Mouse (Mus musculus) neutrophil, adult 5-6 weeks (primary cell): ENCODE measurements around the gene Syt5. TPM values are rescaled to one million over a fixed set of nuclear protein-coding genes. Genes with fewer than 3 reads are reported as not detected.
A peak's percentile ranks its signal among the peaks of the same experiment; 100 is the strongest.

Source experiments
- ATAC-seq: fragments of 151-379, 151-347 bp; 2 replicates; pipeline ENCODE4 v1.8.0; 2017; ENCODE audit warnings: mild to moderate bottlenecking, moderate TSS enrichment; ENCODE audit not compliant: insufficient number of reproducible peaks, poor library complexity, low FRiP score, severe bottlenecking; ENCODE audit errors: extremely low read depth
- total RNA-seq: library from RNA; stranded (forward); fragments of 200-1000 nt; gene quantifications from 2 replicates; pipeline ENCODE4 v1.2.3, GENCODE M21; 2017

Gene Syt5
- total RNA-seq, 1 experiment from 2014 or later, result not detected

DNA sequence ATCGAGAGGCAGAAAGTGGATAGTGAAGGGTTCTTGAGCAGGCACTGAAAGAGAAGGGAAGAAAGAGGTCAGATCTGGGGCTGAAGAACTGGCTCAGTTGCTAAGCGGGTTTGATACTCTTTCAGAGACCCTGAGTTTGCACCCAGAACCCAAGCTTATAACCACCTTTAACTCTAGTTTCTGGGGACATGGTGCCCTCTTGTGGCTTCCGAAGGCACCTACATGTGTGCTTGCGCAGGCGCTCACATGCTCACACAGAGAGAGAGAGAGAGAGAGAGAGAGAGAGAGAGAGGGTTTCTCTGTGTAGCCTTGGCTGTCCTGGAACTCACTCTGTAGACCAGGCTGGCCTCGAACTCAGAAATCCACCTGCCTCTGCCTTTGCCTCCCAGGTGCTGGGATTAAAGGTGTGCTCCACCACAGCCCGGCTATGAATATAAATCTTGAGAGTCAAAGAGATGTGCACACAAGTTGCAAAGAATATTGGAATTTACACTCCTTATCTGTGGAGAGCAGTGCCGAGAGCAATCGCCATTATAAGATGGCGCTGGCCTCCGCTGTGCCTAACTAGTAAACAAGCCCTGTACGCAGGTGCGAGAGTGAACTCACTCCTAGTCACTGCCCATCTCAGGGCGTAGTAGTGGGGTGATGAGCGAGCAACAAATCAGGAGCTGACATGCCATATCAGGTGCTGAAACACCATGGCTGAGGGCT is 23.0 kb downstream of the Syt5 start, which contains the start of gene Tnni3:
Gene Tnni3 (minus strand): TSS at position 18 of the 711 bp plus-strand sequence.
- peak; percentile 67 for ATAC-seq

DNA sequence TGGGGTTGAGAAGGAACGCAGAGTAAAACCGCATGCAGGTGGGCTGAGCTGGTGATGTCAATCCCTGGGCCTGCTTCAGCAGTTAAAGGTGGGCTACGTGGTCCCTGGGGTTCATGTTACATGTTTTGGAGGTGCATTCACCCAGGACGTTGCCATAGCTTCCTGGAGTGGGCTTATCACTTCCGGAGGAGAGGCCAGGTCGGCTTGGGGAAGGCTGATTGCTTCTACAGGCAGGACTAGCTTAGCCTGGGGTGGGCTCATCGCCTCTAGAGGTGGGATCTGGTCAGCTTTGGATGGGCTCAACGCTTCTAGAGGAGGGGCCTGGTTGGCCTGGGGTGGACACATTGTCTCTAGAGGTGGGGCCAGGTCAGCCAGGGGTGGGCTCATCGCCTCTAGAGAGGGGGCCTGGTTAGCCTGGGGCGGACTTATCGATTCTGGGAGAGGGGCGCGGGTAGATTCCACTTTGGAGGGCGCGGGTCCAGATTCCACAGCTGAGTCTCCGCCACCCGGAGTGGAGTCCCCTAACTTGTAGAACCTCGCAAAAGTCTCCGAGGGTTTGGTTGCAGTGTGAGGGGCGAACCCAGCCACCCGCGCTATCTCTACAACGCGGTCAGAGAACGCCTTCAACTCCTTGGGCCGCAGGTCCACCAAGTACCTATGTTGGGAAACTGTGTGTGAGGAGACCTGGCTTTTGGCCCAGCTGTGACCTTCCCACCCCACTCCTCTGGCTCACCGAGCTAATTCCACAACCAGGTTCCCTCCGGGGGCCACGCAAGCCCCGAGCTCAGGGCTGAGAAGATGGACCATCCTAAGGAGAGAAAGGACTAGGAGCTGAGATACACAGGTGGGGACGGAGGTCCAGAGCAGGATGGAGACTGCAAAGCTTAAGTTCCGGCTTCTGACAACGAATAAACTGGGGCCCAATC is 23.9 kb downstream of the Syt5 start:
- no peak for ATAC-seq

DNA sequence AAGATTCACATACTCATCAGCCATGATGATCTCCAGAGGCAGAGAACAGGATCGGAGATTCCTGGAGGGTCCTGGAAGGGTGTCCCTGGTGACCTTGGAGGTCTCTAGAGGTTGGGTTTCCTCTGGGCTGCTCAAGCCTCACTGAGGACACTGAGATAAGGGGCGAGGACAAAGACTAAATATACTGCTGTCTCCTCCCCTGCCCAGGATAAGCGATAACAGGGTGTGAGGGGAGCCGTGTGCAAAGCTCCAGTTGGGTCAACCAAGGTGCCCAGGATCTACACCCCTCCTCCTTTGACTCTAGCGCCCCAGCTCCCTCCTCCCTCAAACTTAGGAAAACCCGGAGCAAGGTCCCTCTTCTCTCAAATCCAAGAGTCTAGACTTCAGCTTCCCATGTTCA is 25.0 kb downstream of the Syt5 start:
- ATAC-seq, result no peak

DNA sequence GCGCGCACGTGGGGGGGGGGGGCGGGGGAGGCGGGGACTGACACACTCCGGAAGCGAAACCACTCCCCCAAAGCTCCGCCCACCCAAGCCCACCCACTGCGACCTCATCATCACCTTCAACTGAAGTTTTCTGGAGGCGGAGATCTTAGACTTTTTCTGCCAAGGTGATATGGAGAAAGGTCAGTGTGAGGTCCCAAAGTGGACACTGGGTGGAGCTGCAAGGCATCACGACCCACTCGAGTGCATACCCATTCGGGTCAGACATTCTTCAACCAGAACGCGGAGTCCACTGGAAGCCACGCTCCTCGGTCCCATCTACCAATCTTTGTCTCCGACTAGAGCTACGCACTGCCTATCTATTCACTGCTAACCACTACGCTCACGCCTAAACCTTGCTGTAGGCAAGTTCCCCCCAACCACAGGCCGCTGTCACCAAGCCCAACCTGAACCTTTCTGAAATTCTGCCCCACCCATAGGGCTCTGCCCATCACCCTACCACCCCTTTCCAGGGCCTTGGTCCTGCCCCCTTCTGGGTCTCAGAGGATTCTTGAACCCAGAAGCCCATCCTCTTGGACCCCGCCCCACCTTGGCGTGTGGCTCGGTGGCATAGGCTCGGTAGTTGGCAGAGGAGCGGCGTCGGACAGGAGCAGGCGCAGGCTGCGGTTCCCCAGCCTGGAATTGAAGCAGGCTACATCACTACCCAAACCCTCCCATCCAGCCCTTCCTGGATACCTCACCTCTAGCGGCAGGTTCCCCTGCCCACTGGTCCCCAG is 25.9 kb downstream of the Syt5 start:
- no peak for ATAC-seq

DNA sequence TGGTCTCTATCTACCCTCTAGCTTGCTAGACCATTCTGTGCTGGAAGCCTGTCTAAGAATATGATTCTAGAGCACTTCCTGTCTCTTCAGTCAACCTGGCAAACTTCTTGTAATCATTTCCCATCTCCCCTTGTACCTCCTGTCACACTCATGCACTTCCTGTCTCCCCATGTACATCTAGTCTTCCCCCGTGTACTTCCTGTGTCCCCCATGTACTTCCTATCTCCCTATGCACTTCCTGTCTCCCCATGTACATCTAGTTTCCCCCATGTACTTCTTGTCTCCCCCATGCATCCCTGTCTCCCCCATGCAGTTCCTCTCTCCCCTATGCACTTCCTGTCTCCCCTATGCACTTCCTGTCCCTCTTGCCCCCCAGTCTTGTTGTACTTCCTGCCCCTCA is 28.9 kb downstream of the Syt5 start:
- no peak for ATAC-seq

DNA sequence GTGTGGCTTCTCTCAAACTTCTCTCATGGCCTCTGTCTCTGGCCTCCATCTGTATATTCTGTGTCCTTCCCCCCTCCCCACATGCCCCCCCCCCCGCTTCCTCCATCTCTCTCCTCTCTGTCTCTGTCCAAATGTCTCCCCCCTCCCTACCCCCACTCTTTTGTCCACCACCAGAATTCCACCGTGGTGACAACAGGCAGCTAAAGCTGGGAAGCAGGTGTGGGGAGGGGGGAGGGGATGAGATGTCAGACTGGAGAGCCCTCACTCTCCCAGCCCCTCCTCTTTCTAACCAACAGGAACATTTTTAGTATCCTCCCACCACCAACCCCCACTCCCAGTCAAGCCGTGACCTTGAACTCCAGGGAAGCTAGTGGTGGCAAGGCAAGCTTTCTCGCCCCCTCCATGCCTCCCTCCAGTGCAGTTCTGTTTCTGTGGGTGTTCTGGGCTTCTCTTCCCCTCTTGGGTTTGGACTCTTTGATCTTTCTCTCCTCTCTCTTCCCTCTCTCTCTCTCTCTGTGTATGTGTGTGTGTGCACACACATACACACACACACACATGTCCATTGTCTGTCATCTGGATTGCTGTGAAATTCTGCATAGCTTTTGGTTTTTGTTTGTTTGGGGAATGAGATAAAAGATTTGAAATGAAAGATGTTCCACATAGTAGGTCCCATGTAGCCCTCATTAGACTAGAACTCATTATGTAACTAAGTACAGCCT is 30.9 kb downstream of the Syt5 start, which contains the start of gene Tnnt1:
Gene Tnnt1 (minus strand): TSS at position 51 of the 719 bp plus-strand sequence.
- no peak for ATAC-seq

DNA sequence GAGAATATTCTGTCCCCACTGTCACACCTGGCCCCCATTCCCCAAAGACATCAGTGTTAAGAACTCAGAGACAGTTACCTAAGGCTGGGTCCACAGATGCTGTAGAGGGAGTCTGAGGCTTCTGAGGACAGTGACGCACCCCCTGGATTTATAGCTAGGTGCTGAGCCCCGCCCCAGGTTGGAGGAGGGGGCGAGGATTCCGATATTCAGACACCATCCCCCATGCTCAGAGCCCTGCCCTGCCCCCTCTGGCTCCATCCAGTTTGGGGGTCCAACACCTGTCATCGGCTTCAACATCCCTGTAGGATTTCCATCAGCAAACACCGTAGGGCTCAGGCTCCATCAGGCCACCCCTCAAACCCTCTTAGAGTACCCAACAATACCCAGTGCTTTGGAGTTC is 31.5 kb downstream of the Syt5 start:
- no peak for ATAC-seq

DNA sequence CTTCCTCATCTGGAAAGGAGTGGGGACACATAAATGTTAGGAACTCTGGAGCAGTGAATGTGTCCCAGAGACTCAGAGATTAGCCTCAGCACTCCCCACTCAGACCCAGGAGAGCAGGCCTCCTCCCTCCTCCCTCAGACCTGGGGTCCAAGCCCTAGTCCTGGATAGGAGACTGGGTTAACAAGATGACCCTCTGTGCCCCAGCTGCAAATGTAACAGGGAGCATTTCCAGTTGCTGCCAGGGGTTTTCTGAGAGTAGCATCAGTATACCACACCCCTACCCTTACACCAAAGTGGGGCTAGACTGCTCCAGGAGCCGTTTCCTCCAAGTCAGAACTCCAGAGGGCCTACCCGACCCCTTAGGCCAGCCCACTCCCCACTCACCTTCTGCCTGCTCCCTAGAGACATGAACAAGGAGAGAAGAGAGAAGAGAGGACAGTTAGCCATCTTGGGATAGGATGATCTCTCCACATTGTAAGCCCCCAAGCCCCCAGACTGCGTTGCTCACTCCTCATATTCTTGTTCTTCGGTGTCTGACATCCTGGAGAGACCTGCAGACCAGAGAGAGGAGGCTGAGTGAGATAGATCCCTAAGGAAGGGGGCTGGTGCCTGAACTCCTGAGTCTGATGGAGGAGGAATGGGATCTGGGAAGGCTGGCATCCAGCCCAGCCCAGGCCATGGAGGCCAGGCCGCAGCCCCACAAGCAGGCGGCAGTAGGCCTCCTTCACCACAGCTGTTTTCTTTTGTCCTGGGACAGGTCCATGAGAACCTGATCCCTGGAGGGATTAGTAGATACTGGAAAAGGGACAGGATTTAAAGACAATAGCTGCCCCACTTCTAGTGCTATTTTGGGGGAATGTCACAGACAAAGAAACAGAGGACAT is 33.3 kb downstream of the Syt5 start:
- ATAC-seq, result no peak

DNA sequence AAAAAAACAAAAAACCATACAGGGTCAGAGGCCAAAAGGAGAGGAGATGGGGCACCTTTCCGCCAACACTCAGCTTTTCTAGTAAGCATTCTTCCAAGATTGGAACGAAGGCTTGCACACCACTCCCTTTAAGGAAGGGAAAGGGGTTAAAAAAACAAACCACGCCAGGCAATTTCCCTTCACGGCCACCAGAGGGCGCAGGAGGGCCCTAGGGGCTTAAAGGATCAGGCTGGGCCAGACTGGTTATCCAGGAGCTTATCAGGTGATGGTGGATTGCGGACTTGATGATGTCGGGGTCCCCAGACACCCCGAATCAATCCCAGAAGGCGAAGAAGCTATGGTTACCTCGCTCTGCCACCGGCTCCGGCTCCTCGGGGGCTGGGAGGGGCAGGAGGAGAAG is 34.1 kb downstream of the Syt5 start:
- peak; percentile 55 for ATAC-seq

DNA sequence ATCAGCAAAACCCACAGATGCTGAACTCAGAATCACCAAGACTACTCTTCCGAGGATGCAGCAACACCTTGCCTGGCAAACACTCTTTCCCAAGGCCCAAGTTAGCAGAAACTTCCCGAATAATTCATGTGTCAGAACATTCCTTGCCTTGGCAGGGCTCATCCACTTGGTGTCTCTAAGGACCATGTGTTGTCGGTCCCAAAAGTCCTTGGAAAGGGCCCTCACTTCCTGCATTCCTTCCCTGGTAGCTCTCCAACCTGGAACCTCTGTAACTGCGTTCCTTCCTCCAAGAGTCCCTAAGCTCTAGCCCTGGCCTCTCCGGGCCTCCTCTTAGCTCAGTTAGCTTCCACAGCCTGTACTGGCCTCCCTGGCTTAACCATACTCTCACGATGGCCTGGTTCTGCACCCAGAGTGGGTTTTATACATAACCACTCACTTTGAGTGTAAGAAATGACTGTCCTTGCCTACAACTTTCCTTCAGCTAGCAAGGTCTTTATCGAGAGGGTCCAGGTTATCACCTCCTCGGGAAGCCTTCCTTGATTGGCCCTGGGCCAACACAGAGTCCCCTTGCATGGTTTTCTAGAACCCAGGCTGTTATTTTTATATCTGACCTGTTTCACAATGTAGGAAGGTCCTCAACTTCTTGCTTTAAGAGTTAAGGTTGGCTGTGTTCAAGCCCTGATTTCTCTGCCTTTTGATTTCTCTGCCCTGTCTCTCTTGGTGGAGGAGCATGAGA is 35.7 kb downstream of the Syt5 start:
- ATAC-seq, result no peak

DNA sequence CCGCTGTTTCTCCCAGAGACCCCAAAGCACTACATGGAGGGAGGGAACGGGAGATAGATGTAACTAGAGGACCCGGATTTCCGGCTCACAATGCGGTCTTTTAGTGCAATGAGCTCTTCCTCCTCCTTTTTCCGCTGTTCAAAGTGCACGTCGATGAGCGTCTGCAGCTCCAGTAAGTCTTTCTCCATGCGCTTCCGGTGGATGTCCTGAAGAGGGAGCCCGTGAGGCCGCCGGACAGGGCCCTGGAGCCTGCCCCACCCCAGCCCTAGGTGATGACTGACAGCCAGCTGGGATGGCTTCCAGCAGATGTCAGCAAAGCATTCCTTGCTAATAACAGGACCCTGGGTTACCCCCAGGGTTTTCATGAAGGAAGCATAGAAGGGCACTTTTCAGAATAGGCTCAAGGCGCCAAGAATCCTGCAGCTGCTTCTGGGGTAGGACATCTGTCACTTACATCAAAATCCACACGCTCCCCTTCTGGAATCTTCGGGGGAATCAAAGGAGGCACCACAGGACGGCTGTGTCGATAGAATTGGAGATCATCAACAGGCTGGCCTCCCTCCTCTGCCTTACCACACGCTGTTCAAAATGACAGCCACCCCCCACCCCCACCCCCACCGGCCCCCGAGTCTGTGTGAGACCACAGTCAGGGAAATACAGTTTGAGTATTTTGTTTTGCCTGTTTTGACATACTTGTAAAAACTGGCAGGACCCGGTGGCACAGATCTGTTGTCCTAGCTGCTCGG is 37.3 kb downstream of the Syt5 start:
- peak; percentile 81 for ATAC-seq

DNA sequence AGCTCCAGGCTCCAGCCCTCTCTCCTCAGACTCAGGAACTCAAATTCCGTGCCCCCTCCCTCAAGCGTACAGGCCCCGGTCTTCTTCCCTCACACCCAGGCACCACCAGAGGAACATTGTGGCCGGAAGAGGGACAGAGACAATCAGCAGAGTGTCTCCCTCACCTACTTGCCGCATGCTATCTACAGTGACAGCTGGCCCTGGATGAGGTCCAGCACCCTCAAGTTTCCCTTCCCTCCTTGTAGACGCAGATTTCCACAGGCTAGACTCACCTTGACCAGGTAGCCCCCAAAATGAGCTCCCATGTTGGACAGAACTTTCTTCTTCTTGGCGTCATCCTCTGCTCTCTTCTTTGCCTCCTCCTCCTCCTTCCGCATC is 38.6 kb downstream of the Syt5 start:
- no peak for ATAC-seq

DNA sequence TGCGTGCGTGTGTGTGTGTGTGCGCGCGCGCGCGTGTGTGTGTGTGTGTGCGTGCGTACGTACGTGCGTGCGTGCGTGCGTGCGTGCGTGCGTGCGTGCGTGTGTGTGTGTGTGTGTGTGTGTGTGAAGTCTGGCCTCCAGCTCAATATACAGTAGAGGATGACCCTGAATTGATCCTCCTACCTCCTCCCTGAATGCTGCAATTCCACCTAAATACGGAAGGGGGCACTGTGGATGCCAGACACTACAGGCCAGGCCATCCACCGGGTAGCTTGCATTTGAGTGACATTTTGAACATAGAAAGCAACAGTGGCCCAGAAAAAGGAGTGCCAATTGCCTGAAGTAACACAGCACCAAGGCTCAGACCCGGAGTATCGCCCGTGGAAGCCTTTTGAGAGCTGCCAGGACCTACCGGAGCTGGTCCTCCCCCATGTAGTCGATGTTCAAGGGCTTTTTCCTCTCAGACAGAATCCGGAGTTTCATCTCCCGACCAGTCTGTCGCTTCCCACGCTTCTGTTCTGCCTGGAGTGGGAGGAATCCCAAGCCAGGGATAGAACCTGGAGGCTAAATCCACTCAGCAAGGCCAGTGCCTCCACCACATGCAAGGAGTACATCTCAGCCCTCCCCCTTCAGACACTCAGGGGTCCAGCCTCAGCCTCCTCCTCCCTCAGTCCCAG is 39.1 kb downstream of the Syt5 start:
- ATAC-seq, result no peak

DNA sequence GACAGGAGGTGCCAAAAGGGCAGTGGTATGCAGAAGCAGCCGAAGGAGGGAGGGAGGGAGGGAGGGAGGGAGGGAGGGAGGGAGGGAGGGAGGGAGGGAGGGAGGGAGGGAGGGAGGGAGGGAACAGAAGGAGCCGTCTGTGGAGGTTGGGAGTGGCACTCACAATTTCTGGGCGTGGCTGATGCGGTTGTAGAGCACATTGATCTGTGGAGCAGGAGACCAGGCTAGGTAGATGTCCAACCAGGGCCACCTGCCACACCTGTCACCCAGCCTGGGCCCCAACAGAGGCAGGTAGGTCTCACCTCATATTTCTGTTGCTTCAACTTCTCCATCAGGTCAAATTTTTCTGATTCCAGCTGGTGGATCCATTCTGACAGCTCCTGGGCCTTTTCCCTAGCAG is 40.1 kb downstream of the Syt5 start:
- ATAC-seq, result no peak

DNA sequence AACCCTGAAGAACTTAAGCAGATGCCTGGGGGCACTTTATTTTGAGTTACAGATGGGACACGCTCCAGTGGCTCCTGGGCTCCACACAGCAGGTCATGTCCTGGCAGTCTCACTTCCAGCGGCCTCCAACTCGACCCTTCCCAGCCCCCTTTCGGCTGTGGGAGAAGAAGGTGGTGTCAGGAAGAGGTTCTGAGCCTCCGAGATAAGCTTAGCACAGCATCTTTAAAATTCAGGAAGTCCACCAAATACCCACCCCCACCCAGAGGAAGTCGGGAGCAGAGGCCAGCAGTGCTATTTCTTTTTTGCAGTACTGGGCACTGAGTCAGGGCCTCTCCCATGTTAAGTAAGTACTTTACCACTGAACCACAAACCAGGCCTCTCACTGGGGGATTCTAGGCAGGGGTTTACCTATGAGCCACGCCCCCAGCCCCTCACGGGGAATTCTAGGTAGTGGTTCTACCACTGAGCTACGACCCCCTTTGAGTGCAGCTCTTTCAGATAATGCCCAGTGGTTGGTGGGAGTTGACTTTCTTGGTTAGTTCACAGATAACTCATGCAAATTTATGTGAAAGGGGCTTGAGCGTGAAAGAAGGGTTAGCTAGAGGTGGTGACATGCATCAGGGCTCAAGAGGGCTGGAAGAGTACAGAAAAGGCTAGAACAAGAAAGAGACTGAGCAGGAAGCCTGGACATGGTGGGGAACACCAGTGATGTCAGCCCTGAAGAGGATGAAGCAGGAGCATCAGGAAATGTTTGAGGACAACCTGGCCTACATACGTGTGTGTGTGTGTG is 42.5 kb downstream of the Syt5 start:
- peak; percentile 23; the same call in 1 of the 2 replicates for ATAC-seq
